Mouse (Mus musculus) gastrocnemius, postnatal 14 days (tissue): Measurements from ENCODE around the gene Tcf7l1. TPM values are rescaled to one million over a fixed set of nuclear protein-coding genes. Genes with fewer than 3 reads are reported as not detected.
"Not testable (repeated sequence)": the region's sequence is repeated elsewhere in the genome, so short reads cannot be mapped to it uniquely, and the experiment has no call there.

Experiments
- DNase-seq: peaks from one replicate; pipeline ENCODE4 v3.0.0; 2021; ENCODE audit warnings: mixed read lengths
- intact Hi-C: fragments of 180-260 bp; cut with DNase I; formaldehyde crosslinking; loops from one replicate; pipeline ENCODE4 v1.15.1; 2025; ENCODE audit warnings: low total_unique reads
- long read RNA-seq, 2 experiments: library from polyadenylated mRNA; stranded (forward); transcript quantifications; one replicate each; pipeline ENCODE4 v2.0.0; 2021
- total RNA-seq, 2 experiments: library from RNA; stranded (reverse); gene quantifications; 2 replicates each; pipeline ENCODE4 v1.2.3; 2021

Tcf7l1 gene
- total RNA-seq = 10 to 100 TPM in 1 of 2 experiments, 1 to 10 TPM in 1; 9.6 to 10.4 TPM
- long read RNA-seq, experiment 1, transcript Tcf7l1-201 (12 exons, 3,042 nt) = major isoform, 6 of 12 reads
- long read RNA-seq, experiment 1, partial matches to known transcripts = 0 of 12 reads
- long read RNA-seq, experiment 1, other reads (novel, unspliced or antisense) = 2 of 12 reads
- long read RNA-seq, experiment 2, partial matches to known transcripts = 2 of 5 reads
- long read RNA-seq, experiment 2, other reads (novel, unspliced or antisense) = 0 of 5 reads

GRCm38 (mm10) chr6:72788892-72789699 is at the start of gene Tcf7l1:
Tcf7l1 (minus strand) TSS chr6:72789254.
- peak; percentile 93 for DNase-seq
- intact Hi-C loops = loop anchor here (5.0 kb wide), 1 partner anchor 117 kb away; no protein-coding TSS in a partner anchor

DNA sequence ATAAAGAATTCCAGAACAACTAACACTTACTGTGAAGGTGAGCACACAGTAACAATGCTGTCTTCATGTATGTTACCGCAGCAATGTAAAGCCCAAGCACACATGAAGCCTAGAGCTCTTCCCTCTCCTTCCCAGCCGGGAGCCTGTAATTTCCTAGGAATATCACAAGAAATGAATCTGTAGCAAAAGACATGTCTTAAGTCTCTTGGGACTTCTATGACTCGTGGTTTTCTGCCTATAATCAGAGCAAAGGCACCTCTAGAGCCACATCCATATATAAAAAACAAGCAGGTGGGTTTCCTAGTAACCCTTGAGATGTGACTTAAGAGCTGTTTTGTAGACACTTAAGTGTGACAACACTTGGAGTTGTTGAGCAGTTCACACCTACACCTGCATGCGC is 48.7 kb upstream of the Tcf7l1 start:
- intact Hi-C loops = no loop called here

DNA sequence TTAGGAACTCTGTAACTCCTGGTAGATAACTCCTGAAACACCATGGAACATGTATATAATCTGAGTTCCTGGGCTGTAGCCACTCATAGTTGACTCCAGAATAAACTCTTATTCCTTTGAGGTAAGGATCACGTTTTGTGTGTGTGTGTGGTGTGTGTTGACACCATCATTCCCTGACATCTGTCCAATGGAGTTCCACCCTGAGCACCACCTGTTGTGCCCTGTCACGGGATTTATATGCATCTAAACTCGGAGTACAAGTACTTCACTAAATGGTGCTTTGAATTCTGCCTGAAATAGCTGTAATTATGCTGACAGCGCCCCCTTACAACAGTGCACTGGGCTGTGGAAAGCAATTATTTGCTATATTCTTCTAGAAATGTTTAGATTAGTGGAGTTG is 45.5 kb upstream of the Tcf7l1 start:
- intact Hi-C loops = no loop called here
- no peak for DNase-seq

More for the DNA sequence above, 48.7 kb upstream of the Tcf7l1 start:
- DNase-seq = no peak

GRCm38 (mm10) chr6:72831858-72832257 is 42.8 kb upstream of the Tcf7l1 start:
- DNase-seq = no peak
- intact Hi-C loops = no loop called here

DNA sequence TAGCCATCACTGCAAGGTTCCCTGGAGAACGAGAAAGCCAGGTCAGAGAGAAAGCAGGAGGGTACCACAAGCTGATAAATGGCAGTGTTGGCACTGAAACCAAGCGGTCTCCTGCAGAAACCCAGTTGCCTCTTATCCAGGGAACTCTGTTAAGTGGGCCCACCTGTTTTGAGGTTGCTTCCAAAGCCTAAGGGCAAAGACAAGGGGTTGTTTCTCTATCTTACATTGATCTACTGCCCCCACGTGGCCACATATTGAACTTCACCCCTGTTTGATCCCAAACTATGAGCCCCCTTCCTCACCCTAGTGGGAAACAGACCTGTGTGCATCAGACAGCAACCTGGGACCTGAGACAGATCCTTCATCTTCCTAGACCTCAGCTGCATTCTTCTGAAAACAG is 42.2 kb upstream of the Tcf7l1 start:
- intact Hi-C loops = no loop called here
- peak; percentile 52 for DNase-seq

DNA sequence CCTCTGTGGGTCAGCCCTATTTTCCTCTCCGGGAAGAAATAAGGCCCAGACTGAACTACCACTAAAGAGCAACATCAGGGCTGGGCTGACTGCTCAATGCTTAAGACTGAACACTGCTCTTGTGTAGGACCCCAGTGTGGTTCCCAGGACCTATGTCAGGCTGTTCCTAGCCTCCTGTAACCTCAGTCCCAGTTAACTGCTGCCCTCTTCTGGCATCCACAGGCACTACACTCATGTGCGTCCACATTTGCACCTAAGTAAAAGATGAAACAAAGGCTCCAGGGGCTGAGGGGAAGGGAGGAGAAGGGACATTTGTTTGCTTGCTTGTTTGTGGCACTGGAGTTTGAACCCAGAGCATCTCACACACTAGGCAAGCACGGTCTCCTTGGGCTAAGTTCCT is 39.8 kb upstream of the Tcf7l1 start:
- DNase-seq = no peak
- intact Hi-C loops = no loop called here

- DNase-seq = not testable (repeated sequence)
Observed at GRCm38 (mm10) chr6:72828037-72828436, 39.0 kb upstream of the Tcf7l1 start.

DNA sequence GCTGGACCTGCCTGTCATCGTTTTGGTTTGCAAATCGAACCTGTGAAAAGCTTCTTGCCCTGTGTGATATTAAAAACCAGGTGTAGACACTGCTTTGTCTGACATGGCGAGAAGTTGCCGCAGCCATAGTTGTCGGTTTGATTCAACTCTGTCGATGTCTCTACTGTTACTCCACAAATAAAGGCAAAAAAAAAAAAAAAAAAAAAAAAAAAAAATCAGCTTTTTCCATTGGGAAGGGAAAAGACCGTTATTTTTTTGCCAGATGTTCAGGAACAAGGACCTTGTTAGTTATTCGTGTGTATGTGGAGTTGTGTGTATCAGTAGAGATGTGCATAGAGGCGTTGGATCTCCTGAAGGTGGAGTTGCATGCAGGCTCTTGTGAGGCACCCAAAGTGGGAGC is 36.7 kb upstream of the Tcf7l1 start:
- DNase-seq = no peak
- intact Hi-C loops = loop anchor here (2.0 kb wide), 1 partner anchor 189 kb away; no protein-coding TSS in a partner anchor

More at GRCm38 (mm10) chr6:72828037-72828436, 39.0 kb upstream of the Tcf7l1 start:
- intact Hi-C loops = not testable (repeated sequence)

DNA sequence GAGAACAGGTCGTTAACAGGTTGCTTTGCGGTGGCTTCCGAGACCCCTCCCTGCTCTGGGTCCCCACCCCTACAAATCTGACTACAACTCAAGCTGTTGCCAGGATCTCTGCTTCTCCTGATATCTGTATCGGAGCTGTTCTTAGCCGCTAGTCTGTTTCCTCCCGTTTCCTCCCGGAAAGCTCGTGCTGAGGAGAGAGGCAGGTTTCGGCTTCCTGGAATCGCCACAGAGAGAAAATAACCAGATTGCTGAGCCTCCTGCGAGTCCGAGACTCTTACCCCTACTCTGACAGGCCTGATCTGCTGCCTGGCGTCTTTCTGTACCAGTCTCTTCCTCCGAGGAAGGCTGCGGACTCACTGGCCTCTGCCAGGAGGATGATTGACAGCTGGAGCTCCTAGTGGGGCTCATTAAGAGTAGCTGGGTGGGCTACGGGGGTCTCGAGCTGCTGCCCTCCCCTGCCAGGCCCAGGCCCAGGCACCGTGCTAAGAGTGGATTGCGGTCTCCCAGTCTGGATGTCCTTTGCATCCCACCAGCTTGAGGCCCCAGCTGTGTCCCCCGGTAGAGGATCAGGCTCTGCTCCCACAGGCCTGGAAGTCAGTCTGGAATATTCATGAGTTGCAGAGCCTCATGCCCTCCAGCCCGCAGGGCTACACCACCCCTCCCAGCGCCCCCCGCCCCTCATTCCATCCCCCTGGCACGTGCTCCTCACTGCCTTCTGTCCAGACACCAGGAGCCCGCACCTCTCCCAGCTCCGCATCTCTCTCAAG is 36.1 kb upstream of the Tcf7l1 start:
- intact Hi-C loops = loop anchor here (2.0 kb wide), 1 partner anchor 188 kb away; no protein-coding TSS in a partner anchor
- DNase-seq = no peak

- DNase-seq = no peak
- intact Hi-C loops = no loop called here
Observed at GRCm38 (mm10) chr6:72813456-72813855, 24.4 kb upstream of the Tcf7l1 start.

- peak; percentile 32 for DNase-seq
Observed at GRCm38 (mm10) chr6:72810248-72810647, 21.2 kb upstream of the Tcf7l1 start.

DNA sequence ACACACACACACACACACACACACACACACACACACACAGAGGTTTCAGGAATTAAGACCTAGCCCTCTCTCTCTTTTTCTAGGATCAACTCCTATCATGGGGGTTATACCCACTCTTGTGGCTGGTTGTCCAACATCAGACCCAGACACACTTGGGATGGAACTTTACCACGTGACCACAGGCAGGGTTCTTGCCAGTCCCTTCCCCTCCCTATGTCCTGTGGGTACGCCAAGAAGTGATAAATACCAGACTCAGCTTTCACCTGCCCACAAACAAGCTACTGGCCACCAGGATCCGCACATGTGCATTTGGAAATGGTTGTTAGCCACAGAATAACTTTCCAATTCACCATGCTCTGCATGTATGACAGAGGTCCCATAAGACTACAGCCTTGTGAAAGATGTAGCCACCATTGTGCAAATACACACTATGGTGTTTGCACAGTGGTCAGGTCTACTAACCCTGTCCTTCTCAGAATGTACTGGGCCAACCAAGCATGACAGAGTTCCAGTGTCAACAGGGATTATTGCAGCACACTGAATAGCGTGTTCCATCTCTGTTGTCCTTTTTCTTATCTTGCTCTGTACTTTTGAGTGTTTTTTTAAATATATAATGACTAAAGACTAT is 20.6 kb upstream of the Tcf7l1 start:
- intact Hi-C loops = no loop called here
- DNase-seq = no peak

More at GRCm38 (mm10) chr6:72810248-72810647, 21.2 kb upstream of the Tcf7l1 start:
- intact Hi-C loops = no loop called here

- DNase-seq = no peak
- intact Hi-C loops = no loop called here
Observed at GRCm38 (mm10) chr6:72808342-72808741, 19.3 kb upstream of the Tcf7l1 start.

GRCm38 (mm10) chr6:72803669-72804068 is 14.6 kb upstream of the Tcf7l1 start:
- intact Hi-C loops = no loop called here

GRCm38 (mm10) chr6:72802119-72802518 is 13.1 kb upstream of the Tcf7l1 start:
- intact Hi-C loops = no loop called here
- no peak for DNase-seq

More at GRCm38 (mm10) chr6:72803669-72804068, 14.6 kb upstream of the Tcf7l1 start:
- DNase-seq = no peak

DNA sequence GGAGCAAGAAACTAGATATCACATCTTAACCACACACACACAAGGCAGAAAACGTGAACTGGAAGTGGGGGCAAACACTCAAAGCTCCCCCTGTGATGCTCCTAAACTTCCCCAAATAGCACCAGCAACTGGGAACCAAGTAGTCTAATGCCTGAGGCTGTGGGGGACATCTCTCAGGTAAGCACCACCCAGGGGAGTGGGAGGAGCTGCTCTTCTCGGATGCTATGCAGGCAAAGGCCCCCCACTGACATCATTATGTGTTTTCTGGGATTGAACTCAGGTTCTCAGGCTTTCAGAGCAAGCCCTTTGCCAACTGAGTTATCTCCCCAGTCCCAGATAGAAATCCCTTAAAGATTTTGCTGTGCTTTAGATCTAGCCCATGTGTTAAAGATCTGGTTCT is 11.6 kb upstream of the Tcf7l1 start:
- intact Hi-C loops = no loop called here
- no peak for DNase-seq

GRCm38 (mm10) chr6:72797763-72798162 is 8.7 kb upstream of the Tcf7l1 start:
- intact Hi-C loops = loop anchor here (5.0 kb wide), 1 partner anchor 165 kb away; no protein-coding TSS in a partner anchor
- no peak for DNase-seq

GRCm38 (mm10) chr6:72795444-72795843 is 6.4 kb upstream of the Tcf7l1 start:
- intact Hi-C loops = loop anchor here (5.0 kb wide), 1 partner anchor 163 kb away; no protein-coding TSS in a partner anchor

GRCm38 (mm10) chr6:72794870-72795269 is 5.8 kb upstream of the Tcf7l1 start:
- intact Hi-C loops = loop anchor here (5.0 kb wide), 2 partner anchors 148 to 163 kb away; no protein-coding TSS in a partner anchor
- DNase-seq = no peak

More at GRCm38 (mm10) chr6:72795444-72795843, 6.4 kb upstream of the Tcf7l1 start:
- no peak for DNase-seq
